Mouse (Mus musculus) forebrain, embryonic 13.5 days (tissue): ENCODE measurements around the gene Ddr2. TPM values are rescaled to one million over a fixed set of nuclear protein-coding genes. Genes with fewer than 3 reads are reported as not detected.
A peak's percentile ranks its signal among the peaks of the same experiment; 100 is the strongest.

Source experiments
- ATAC-seq: fragments of 200-750 bp; cut with Nextera tagmentation; 2 replicates; pipeline ENCODE4 v1.8.0; 2017
- H3K27ac ChIP-seq: fragments of 300-500 bp; sonication (generic); 2 replicates; pipeline ENCODE4 v1.5.1; 2015; ENCODE audit warnings: inconsistent platforms, mild to moderate bottlenecking, moderate library complexity
- H3K27me3 ChIP-seq: fragments of 300-500 bp; sonication (generic); 2 replicates; pipeline ENCODE4 v1.6.1; 2015; ENCODE audit warnings: mild to moderate bottlenecking, inconsistent platforms
- H3K36me3 ChIP-seq: fragments of 300-500 bp; sonication (generic); 2 replicates; pipeline ENCODE4 v1.6.1; 2015; ENCODE audit warnings: mild to moderate bottlenecking, inconsistent platforms; ENCODE audit not compliant: poor library complexity, severe bottlenecking
- H3K4me1 ChIP-seq: fragments of 300-500 bp; sonication (generic); 2 replicates; pipeline ENCODE4 v1.6.1; 2015; ENCODE audit warnings: inconsistent platforms
- H3K4me2 ChIP-seq: fragments of 300-500 bp; sonication (generic); 2 replicates; pipeline ENCODE4 v1.6.1; 2015; ENCODE audit warnings: inconsistent platforms, mild to moderate bottlenecking, moderate library complexity
- H3K4me3 ChIP-seq: fragments of 300-500 bp; sonication (generic); 2 replicates; pipeline ENCODE4 v1.5.1; 2015; ENCODE audit warnings: mild to moderate bottlenecking, inconsistent platforms
- H3K9ac ChIP-seq: fragments of 300-500 bp; sonication (generic); 2 replicates; pipeline ENCODE4 v1.6.1; 2015; ENCODE audit warnings: mild to moderate bottlenecking, inconsistent platforms
- H3K9me3 ChIP-seq: fragments of 300-500 bp; sonication (generic); replicated peaks from 2 replicates; pipeline ENCODE4 v1.6.1; 2016; ENCODE audit warnings: inconsistent platforms
- WGBS: fragments of 180-500 bp; shearing (Covaris S2); methylation state at CpG from one replicate; pipeline ENCODE4 v1.1.7; 2015; 5-methylcytosine and 5-hydroxymethylcytosine counted together
- polyA plus RNA-seq: library from polyadenylated mRNA; unstranded; fragments of >200 nt; fragmentation: Nextera tagmentation; extraction: Ambion mirVana; gene quantifications from 2 replicates; pipeline ENCODE4 v1.2.1, GENCODE M21; 2015

Gene Ddr2
- polyA plus RNA-seq, 1 experiment from 2014 or later = 5.3 TPM

DNA sequence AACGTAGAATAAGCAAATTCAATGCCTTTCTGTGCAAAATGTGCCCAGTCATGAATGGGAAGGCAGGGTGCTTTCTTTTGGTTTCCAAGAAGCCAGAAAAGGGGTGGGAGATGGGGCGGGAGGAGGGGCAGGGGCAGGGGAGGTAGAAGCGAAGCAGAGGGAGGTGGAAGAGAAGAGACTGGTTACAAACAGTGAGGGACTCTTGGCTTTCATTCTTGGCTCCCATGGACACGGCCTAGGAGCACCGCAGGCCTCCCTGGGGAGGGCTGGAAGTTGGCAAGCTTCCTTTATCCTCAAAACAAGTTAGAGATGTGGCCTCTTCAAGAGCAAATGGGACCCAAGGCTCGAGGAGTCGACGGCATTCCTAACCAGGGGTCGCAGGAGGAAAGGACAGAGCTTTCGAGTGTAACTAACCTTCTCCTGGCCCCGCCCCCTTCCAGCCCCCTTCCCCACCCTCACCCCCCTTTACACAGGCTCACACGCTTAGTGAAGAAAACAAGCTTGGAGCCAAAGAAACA lies 182.0 kb downstream of the Ddr2 start, which contains the start of gene Ccdc190:
Gene Ccdc190, plus strand, starts transcription at position 195 of the 518 bp plus-strand sequence.
- H3K4me3 ChIP-seq = peak within 1 kb of the TSS; percentile 13; the same call in 1 of the 2 replicates

DNA sequence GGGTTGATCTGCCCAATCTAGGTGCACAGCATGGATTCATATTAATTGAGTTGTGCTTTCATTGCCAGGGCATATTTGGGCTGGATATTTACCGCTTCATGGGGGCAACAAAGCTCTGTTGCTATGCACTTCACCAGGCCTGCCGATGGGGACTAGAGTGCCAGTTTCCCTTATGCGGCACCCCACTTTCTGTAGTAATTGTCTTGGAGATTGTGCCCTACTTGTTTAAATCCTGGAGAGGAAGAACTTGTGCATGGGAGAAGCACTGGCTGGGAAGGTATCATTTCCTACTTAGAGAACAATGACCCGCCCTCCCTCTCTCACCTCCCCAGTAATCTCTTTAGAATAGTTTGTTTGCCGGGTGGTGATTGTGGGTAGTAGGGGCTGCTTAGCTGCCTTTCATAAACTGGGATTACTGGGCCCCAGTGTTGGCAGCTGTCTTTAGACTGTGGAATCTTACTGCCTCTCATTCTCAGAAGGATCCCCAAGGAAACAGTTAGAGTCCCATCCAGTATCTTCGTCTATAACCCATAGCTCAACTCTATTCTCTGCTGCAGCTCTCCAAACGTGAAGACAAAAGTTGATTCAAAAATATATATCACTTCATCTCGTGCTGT lies 182.7 kb downstream of the Ddr2 start:
- Histone ChIP-seq H3K36me3 (no peaks in the 10 kb centered on the region), H3K27ac (peak overlapping the region; percentile 54), H3K4me1 (peaks cover 20% of the 10 kb centered on the region), H3K4me2 (peak overlapping the region; percentile 46), H3K9me3 (no peaks in the 10 kb centered on the region), H3K9ac (no peak overlapping the region), H3K27me3 (no peaks in the 10 kb centered on the region), H3K4me3 (no peak overlapping the region)
- 22% methylated on average over 8 of the region's 8 CpGs for WGBS
- peak; percentile 48; the same call in 1 of the 2 replicates for ATAC-seq

More for the DNA sequence above, 182.0 kb downstream of the Ddr2 start, which contains the start of gene Ccdc190:
- Histone ChIP-seq H3K9me3 (no peaks in the 10 kb centered on the region), H3K4me1 (peaks cover 20% of the 10 kb centered on the region), H3K36me3 (no peaks in the 10 kb centered on the region), H3K4me2 (peak within 1 kb of the TSS; percentile 46), H3K27me3 (no peaks in the 10 kb centered on the region), H3K27ac (peak within 1 kb of the TSS; percentile 54), H3K9ac (no peak within 1 kb of the TSS)
- peak; percentile 73 for ATAC-seq
- WGBS = 5% methylated on average over 12 of the region's 12 CpGs

GRCm38 (mm10) chr1:169924567-169924966 lies 186.0 kb downstream of the Ddr2 start:
- no peak overlapping the region for H3K9ac ChIP-seq
- H3K4me1 ChIP-seq = peaks cover 20% of the 10 kb centered on the region
- H3K4me2 ChIP-seq = no peak overlapping the region
- H3K4me3 ChIP-seq = no peak overlapping the region
- H3K27ac ChIP-seq = no peak overlapping the region
- peaks cover 8% of the 10 kb centered on the region; the same call in 1 of the 2 replicates for H3K27me3 ChIP-seq
- 66% methylated on average over 2 of the region's 2 CpGs for WGBS
- H3K9me3 ChIP-seq = no peaks in the 10 kb centered on the region
- ATAC-seq = no peak
- H3K36me3 ChIP-seq = no peaks in the 10 kb centered on the region

Other genes starting within 250 kb of the Ddr2 start
- 0.81 and 0.93 TPM in 2 replicates for gene Ccdc190, start 182.1 kb downstream of the Ddr2 start, polyA plus RNA-seq
- gene Hsd17b7, start 141.5 kb downstream of the Ddr2 start, polyA plus RNA-seq = 14.2 and 18.1 TPM in 2 replicates
- gene Uap1, start 64.2 kb upstream of the Ddr2 start, polyA plus RNA-seq = 51.6 and 52.4 TPM in 2 replicates
- gene Uhmk1, start 104.6 kb upstream of the Ddr2 start, polyA plus RNA-seq = 6.1 and 6.9 TPM in 2 replicates
- gene Sh2d1b2, start 122.0 kb upstream of the Ddr2 start, polyA plus RNA-seq = not detected in 2 replicates
- gene Sh2d1b1, start 166.6 kb upstream of the Ddr2 start, polyA plus RNA-seq = 0.06 TPM in 1 of 2 replicates, not detected in the other
- gene Gm7694, start 195.6 kb upstream of the Ddr2 start, polyA plus RNA-seq = 4.4 and 4.7 TPM in 2 replicates
- gene Spata46, start 198.0 kb upstream of the Ddr2 start, polyA plus RNA-seq = 1.9 and 2.1 TPM in 2 replicates